Mouse (Mus musculus) MEL (cell line): Measurements from ENCODE around the gene Zc3hav1.

Experiments used
- CTCF ChIP-seq, 3 experiments: IDR thresholded peaks in 2 of 3; conservative IDR thresholded peaks in 1 of 3; 2 replicates each; pipeline ENCODE4 v1.5.1; 2011 to 2012; ENCODE audit warnings: low read length in 3 of 3, low read depth in 2 of 3, mild to moderate bottlenecking in 2 of 3, improper control_type of control experiment in 1 of 3, inconsistent platforms in 1 of 3, mixed read lengths in 1 of 3, moderate library complexity in 1 of 3; ENCODE audit not compliant: control insufficient read depth in 1 of 3, insufficient read depth in 1 of 3, poor library complexity in 1 of 3, severe bottlenecking in 1 of 3
- E2F4 ChIP-seq: IDR thresholded peaks from 2 replicates; pipeline ENCODE4 v1.6.1; 2011; ENCODE audit warnings: low read depth, low read length, improper control_type of control experiment, borderline replicate concordance
- ELF1 ChIP-seq: IDR thresholded peaks from 2 replicates; pipeline ENCODE4 v1.6.1; 2014; ENCODE audit warnings: low read depth, mild to moderate bottlenecking, inconsistent platforms, low read length, improper control_type of control experiment, moderate library complexity
- KAT2A ChIP-seq: conservative IDR thresholded peaks from 2 replicates; pipeline ENCODE4 v1.6.1; 2012; ENCODE audit warnings: low read depth, low read length, improper control_type of control experiment, inconsistent platforms
- MAX ChIP-seq: IDR thresholded peaks from 2 replicates; pipeline ENCODE4 v1.6.1; 2011; ENCODE audit warnings: low read length, improper control_type of control experiment
- NELFE ChIP-seq: IDR thresholded peaks from 2 replicates; pipeline ENCODE4 v1.6.1; 2011; ENCODE audit warnings: low read depth, low read length, improper control_type of control experiment
- POLR2A ChIP-seq, 2 experiments: IDR thresholded peaks; 2 replicates each; pipeline ENCODE4 v1.6.1; 2011 to 2012; ENCODE audit warnings: low read length in 2 of 2, mild to moderate bottlenecking in 2 of 2, control low read depth in 1 of 2, improper control_type of control experiment in 1 of 2, low read depth in 1 of 2, moderate library complexity in 1 of 2; ENCODE audit not compliant: control insufficient read depth in 1 of 2, insufficient read depth in 1 of 2, poor library complexity in 1 of 2
- RCOR1 ChIP-seq: IDR thresholded peaks from 2 replicates; pipeline ENCODE4 v1.6.1; 2012; ENCODE audit warnings: low read depth, mild to moderate bottlenecking, inconsistent platforms, low read length, improper control_type of control experiment
- ZNF384 ChIP-seq: IDR thresholded peaks from 2 replicates; pipeline ENCODE4 v1.6.1; 2012; ENCODE audit warnings: low read depth, mild to moderate bottlenecking, inconsistent platforms, low read length, improper control_type of control experiment

- TF ChIP-seq E2F4 (no peak), CTCF (IDR thresholded peaks at IDR 0.05 in 2 of 3, conservative IDR thresholded peaks at IDR 0.05 in 1 of 3; ENCODE audit: control insufficient read depth in 1 of 3, insufficient read depth in 1 of 3, low read depth in 2 of 3, low read length in 3 of 3, poor library complexity in 1 of 3, severe bottlenecking in 1 of 3) (no peak), RCOR1 (no peak), ELF1 (peak; percentile 77), KAT2A (no peak; the same call in 1 of the 2 replicates), MAX (no peak), NELFE (peak; percentile 85), ZNF384 (no peak), POLR2A (IDR thresholded peaks at IDR 0.05; ENCODE audit: control insufficient read depth in 1 of 2, insufficient read depth in 1 of 2, low read depth in 1 of 2, low read length in 2 of 2, poor library complexity in 1 of 2) (peak in 1 of 2 experiments; percentile 81; a peak in 2 of 4 replicates)
Observed at GRCm38 (mm10) chr6:38381129-38381771, 26.8 kb upstream of the Zc3hav1 start, which contains the start of gene Ttc26.
